Mouse (Mus musculus) lung, postnatal 25 days (tissue): ENCODE measurements around the gene Creb1.

Experiments used
- DNase-seq: peaks from one replicate; pipeline ENCODE4 v3.0.0; 2022; ENCODE audit warnings: low spot score

The Creb1 gene

GRCm38 (mm10) chr1:64532589-64533470 lies at the start of gene Creb1:
Gene Creb1 (plus strand): TSS chr1:64532645.
- DNase-seq: peak; percentile 98

GRCm38 (mm10) chr1:64488521-64489029 lies 43.9 kb upstream of the Creb1 start:
- DNase-seq: no peak

DNA sequence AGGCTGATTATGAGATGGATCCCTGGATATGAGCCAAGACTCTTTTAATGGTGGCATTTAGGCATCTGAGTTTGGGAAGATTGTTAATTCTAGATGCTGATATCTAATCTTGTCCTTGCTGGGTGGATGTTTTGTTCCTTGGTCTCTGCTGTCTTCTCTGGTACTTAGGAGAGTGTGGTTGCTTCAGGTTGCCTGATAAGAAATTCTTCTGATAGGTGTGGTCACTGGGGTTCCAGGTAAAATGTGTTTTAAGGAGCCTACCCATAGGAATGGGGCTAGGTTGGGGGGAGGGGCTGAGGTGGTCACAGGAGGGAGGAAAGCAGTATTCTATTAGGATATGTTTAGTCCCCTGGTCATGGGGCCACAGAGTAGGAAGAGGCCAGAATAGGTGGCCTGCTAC lies 35.6 kb upstream of the Creb1 start:
- no peak for DNase-seq

DNA sequence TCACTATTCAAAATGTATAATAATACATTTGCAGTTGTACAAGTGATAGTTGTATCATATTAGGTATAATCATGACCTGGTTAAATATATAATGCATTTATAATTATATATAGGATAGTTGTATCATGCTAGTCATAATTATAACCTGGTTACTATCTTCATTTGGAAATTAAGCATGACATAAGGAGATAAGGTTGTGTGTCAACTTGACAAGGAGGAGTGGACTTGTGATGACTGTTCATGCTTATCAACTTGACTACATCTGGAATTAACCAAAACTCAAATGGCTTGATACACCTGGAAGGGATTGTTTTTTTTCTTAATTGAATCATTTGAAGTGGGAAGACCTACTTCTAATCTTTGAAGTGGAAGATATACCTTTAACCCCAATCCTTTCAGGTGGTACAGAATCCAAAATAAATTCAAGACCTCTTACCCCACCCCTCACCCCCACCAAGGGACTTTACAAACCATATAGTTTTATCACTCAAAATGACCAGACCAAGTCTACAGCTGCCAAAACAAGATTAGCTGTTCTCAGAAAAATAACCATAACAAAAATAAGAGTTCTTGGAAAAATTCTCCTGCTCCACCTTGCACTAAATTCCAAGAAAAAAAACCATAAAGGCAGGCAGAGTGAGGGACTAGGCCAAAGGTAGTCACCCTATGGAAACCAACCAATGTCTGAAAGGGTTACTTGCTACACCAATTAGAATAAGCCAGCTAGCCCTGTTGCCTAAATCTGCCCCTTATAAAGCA lies 30.9 kb upstream of the Creb1 start:
- no peak for DNase-seq

DNA sequence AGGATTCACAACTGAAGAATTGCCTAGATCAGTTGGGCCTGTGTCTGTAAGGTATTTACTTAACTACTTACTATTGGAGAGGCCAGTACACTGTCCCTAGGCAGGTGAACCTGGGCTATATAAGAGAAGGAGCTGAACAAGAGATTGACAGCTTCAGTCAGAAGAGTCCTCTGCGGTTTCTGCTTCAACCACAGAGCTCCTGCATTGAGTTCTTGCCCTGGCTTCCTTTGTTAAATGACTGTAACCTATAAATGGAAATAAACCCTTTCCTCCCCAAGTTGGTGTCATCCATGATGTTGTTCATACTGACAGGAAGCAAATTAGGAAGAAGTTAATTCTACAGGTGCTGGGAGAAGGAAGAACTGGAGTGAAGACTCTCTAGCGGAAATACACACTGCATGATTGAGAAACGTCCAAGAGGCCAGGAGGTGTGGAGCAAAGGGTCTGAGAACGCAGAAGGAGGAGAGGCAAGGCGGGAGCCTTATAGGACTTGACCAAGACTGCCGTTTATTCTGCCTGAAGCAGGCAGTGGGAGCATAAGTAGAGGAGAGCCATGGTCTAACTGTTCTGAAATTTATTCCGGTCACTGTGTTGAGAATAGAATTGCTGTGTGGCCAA lies 23.9 kb upstream of the Creb1 start:
- DNase-seq: peak; percentile 12

GRCm38 (mm10) chr1:64509678-64510077 lies 22.8 kb upstream of the Creb1 start:
- DNase-seq: no peak

GRCm38 (mm10) chr1:64514184-64514583 lies 18.3 kb upstream of the Creb1 start:
- DNase-seq: no peak

DNA sequence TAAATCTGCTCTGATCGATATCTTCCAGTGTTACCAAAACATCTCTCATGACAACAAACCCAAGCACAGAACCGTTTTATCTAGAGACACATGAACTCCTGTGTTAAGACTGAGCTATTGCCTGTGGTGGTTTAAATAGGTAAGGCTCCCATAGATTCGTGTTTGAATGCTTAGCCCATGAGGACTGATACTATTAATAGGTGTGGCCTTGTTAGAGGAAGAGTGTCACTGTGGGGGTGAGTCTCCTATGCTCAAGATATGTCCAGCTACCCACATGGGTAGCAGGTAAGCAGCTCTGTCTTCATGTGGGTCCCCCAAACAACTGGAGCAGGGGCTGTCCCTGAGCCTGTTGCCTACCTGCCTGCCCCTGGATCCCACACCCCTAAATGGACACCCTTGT lies 15.9 kb upstream of the Creb1 start:
- no peak for DNase-seq

GRCm38 (mm10) chr1:64518480-64518879 lies 14.0 kb upstream of the Creb1 start:
- no peak for DNase-seq

GRCm38 (mm10) chr1:64519345-64519744 lies 13.1 kb upstream of the Creb1 start:
- DNase-seq: no peak

DNA sequence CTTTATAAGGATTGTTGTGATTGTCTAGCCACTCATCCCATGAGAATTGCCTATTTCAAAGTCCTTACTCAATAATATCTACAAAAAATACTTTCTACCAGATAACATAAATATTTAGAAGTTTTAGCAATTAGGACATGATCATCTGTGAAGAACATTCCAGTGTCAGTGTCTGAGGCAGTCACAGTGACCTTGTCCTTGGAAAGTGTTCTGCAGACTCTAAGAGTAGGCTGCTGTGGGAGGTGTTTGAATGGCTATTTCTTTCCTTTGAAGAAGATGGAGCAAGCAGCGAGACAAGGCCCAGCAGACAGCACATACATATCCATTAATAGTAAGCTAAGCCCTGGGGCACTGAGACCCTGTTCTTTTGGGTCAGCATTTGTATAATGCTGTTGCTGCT lies 12.5 kb upstream of the Creb1 start:
- no peak for DNase-seq

DNA sequence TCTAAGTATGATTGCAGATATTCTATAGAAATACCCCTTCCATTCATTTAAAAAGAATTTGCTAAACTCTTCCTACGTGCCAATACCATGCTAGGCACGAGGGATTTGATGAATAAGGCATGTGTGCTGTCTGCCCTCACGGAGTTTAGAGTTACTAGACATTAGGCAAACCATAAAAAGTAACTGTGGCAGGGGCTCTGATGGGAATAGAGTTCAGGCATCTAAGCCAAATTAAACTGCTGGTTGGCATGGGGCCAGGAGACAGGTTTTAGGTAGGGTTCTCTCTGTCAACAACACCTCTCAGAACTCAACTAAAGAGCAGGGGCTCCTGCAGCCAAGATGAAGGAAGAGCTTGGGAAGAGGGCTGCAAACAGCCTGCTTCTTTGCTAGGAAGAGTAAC lies 10.7 kb upstream of the Creb1 start:
- DNase-seq: no peak

- DNase-seq: no peak
Observed at GRCm38 (mm10) chr1:64522637-64523036, 9.8 kb upstream of the Creb1 start.

- no peak for DNase-seq
Observed at GRCm38 (mm10) chr1:64523117-64523516, 9.3 kb upstream of the Creb1 start.

GRCm38 (mm10) chr1:64524661-64525060 lies 7.8 kb upstream of the Creb1 start:
- DNase-seq: no peak

GRCm38 (mm10) chr1:64527626-64528025 lies 4.8 kb upstream of the Creb1 start:
- peak; percentile 41 for DNase-seq

- DNase-seq: no peak
Observed at GRCm38 (mm10) chr1:64529781-64530315, 2.6 kb upstream of the Creb1 start.

GRCm38 (mm10) chr1:64531548-64531947 lies 897 bp upstream of the Creb1 start:
- no peak for DNase-seq

GRCm38 (mm10) chr1:64532067-64532523 lies 350 bp upstream of the Creb1 start:
- peak; percentile 65 for DNase-seq

GRCm38 (mm10) chr1:64533471-64534443 lies 1.3 kb downstream of the Creb1 start:
- peak; percentile 54 for DNase-seq

GRCm38 (mm10) chr1:64538837-64539367 lies 6.5 kb downstream of the Creb1 start:
- no peak for DNase-seq
